Mouse (Mus musculus) heart, embryonic 14.5 days (tissue): ENCODE results near the gene Neurl2. TPM values are rescaled to one million over a fixed set of nuclear protein-coding genes. Genes with fewer than 3 reads are reported as not detected.
A peak's percentile ranks its signal among the peaks of the same experiment; 100 is the strongest.
"Not testable (repeated sequence)": the region's sequence is repeated elsewhere in the genome, so short reads cannot be mapped to it uniquely, and the experiment has no call there.

ENCODE experiments used
- ATAC-seq: fragments of 200-750 bp; cut with Nextera tagmentation; 2 replicates; pipeline ENCODE4 v1.8.0; 2017; ENCODE audit warnings: low read depth, moderate TSS enrichment; ENCODE audit not compliant: insufficient number of reproducible peaks, insufficient read depth, low FRiP score
- H3K27ac ChIP-seq, 2 experiments: fragments of 200-500 bp in 1 of 2; fragments of 300-500 bp in 1 of 2; sonication (generic) in 1 of 2; replicated peaks in 1 of 2; 2 replicates each; pipeline ENCODE4 v1.5.1; 2012 to 2014; ENCODE audit warnings: low read depth in 2 of 2, low read length in 2 of 2, control low read depth in 1 of 2, mild to moderate bottlenecking in 1 of 2, mixed read lengths in 1 of 2; ENCODE audit not compliant: control insufficient read depth in 1 of 2, insufficient read depth in 1 of 2
- H3K27me3 ChIP-seq: fragments of 300-500 bp; sonication (generic); 2 replicates; pipeline ENCODE4 v1.6.1; 2014; ENCODE audit warnings: mild to moderate bottlenecking, low read length, control low read depth; ENCODE audit not compliant: control insufficient read depth, insufficient read depth
- H3K36me3 ChIP-seq: fragments of 300-500 bp; sonication (generic); 2 replicates; pipeline ENCODE4 v1.6.1; 2014; ENCODE audit warnings: mild to moderate bottlenecking, control low read depth, low read length, mixed read lengths; ENCODE audit not compliant: control insufficient read depth, insufficient read depth
- H3K4me1 ChIP-seq, 2 experiments: fragments of 200-500 bp in 1 of 2; fragments of 300-500 bp in 1 of 2; sonication (generic) in 1 of 2; 2 replicates each; pipeline ENCODE4 v1.6.1; 2012 to 2014; ENCODE audit warnings: low read length in 2 of 2, control low read depth in 1 of 2, mixed read lengths in 1 of 2; ENCODE audit not compliant: control insufficient read depth in 2 of 2, insufficient read depth in 2 of 2
- H3K4me2 ChIP-seq: fragments of 300-500 bp; sonication (generic); 2 replicates; pipeline ENCODE4 v1.6.1; 2014; ENCODE audit warnings: mild to moderate bottlenecking, low read length
- H3K4me3 ChIP-seq, 2 experiments: fragments of 200-500 bp in 1 of 2; fragments of 300-500 bp in 1 of 2; sonication (generic) in 1 of 2; 2 replicates each; pipeline ENCODE4 v1.5.1; 2012 to 2014; ENCODE audit warnings: low read length in 2 of 2, mild to moderate bottlenecking in 2 of 2, control low read depth in 1 of 2, low read depth in 1 of 2, moderate library complexity in 1 of 2; ENCODE audit not compliant: control insufficient read depth in 1 of 2, insufficient read depth in 1 of 2
- H3K9ac ChIP-seq: fragments of 300-500 bp; sonication (generic); 2 replicates; pipeline ENCODE4 v1.6.1; 2014; ENCODE audit warnings: mild to moderate bottlenecking, low read length
- H3K9me3 ChIP-seq: fragments of 300-500 bp; sonication (generic); 2 replicates; pipeline ENCODE4 v1.6.1; 2016; ENCODE audit warnings: low read length, control low read depth; ENCODE audit not compliant: control insufficient read depth
- WGBS: fragments of 180-500 bp; shearing (Covaris S2); extraction: QIAGEN DNeasy Blood & Tissue Kit; methylation state at CpG from one replicate; pipeline ENCODE4 v1.1.7; 2014; 5-methylcytosine and 5-hydroxymethylcytosine counted together
- polyA plus RNA-seq: library from polyadenylated mRNA; unstranded; fragments of >200 nt; fragmentation: Nextera tagmentation; extraction: Ambion mirVana; gene quantifications from 2 replicates; pipeline ENCODE4 v1.2.1, GENCODE M21; 2014

The Neurl2 gene
- polyA plus RNA-seq, 1 experiment from 2014 or later: 55.1 TPM

GRCm38 (mm10) chr2:164857101-164857821, 24.0 kb upstream of the Neurl2 start, which contains the start of gene Pltp:
Pltp (minus strand) TSS chr2:164857711.
- no peaks in the 10 kb centered on the region for H3K36me3 ChIP-seq
- H3K4me2 ChIP-seq: peak within 1 kb of the TSS; percentile 98
- WGBS: under 1% methylated on average over 47 of the region's 47 CpGs
- H3K4me1 ChIP-seq: peaks cover 21 to 25% of the 10 kb centered on the region in 2 experiments
- H3K27ac ChIP-seq: no peak within 1 kb of the TSS
- ATAC-seq: 0 out of 2 replicates have a peak, but pooled peaks have one; percentile 27
- no peaks in the 10 kb centered on the region for H3K9me3 ChIP-seq
- peaks cover 56% of the 10 kb centered on the region for H3K27me3 ChIP-seq
- H3K9ac ChIP-seq: peak within 1 kb of the TSS; percentile 66
- peak within 1 kb of the TSS; percentile 51 to 58 for H3K4me3 ChIP-seq

DNA sequence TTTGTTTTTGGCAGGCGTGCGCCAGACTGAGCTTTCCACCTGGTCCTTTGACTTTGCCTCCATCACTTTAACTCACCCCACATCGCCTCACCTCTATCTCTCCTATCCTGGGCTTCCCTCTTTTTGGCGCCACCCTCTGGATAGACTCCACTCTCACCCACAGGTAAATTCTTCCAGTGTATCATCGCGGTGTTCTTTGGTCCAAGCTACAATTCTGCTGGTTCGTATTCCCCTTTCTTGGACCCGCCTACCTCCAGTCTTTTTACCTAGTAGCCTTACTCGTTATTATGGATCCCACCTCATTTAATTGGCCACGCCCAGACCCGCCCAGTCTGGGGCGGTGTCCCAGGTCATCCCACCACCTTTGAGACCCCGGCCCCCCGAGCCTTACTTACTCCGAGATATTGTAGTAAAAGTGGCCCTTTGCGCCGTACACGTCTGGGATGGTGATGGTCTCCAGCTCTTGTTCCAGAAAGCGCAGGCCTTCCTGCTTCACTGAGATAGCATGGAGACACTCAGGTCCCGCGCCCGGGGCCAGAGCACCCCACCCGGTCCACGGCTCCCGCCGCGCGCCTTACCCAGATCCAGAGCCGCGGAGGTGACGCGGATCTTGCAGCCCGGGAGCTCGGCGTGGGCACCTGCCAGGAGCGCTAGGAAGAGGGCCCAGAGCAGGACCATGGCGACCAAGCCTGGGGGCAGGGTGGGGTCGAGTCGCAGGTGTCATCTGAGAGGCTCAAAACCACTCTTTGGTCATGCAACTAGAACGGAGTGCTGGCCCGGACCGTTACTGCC, 23.2 kb upstream of the Neurl2 start:
- WGBS: 2% methylated on average over 42 of the region's 42 CpGs
- H3K36me3 ChIP-seq: no peaks in the 10 kb centered on the region
- ATAC-seq: no peak
- peaks cover 14 to 19% of the 10 kb centered on the region in 2 experiments for H3K4me1 ChIP-seq
- no peak overlapping the region for H3K27ac ChIP-seq
- peak overlapping the region; percentile 66 for H3K9ac ChIP-seq
- no peaks in the 10 kb centered on the region for H3K9me3 ChIP-seq
- H3K27me3 ChIP-seq: peaks cover 56% of the 10 kb centered on the region
- peak overlapping the region; percentile 98 for H3K4me2 ChIP-seq
- H3K4me3 ChIP-seq: peak overlapping the region; percentile 51 to 58

DNA sequence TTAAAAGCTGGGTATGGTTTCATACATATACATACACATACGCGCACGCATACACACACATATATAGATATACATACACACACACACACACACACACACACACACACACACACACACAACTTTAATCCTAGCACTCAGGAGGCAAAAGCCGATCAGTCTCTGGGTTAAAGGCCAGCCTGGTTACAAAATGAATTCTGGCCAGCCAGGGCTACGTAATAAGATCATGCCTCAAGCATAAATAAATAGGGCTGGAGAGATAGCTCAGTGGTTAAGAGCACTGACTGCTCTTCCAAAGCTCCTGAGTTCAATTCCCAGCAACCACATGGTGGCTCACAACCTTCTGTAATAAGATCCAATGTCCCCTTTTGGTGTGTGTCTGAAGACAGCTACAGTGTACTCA, 22.3 kb upstream of the Neurl2 start:
- not testable (repeated sequence) for H3K4me3 ChIP-seq, H3K27ac ChIP-seq, H3K9ac ChIP-seq, H3K36me3 ChIP-seq, H3K4me2 ChIP-seq, H3K9me3 ChIP-seq, ATAC-seq
- WGBS: 81% methylated on average over 5 of the region's 5 CpGs
- H3K27me3 ChIP-seq: peaks cover 56% of the 10 kb centered on the region
- H3K4me1 ChIP-seq: peaks cover 14 to 15% of the 10 kb centered on the region in 2 experiments

DNA sequence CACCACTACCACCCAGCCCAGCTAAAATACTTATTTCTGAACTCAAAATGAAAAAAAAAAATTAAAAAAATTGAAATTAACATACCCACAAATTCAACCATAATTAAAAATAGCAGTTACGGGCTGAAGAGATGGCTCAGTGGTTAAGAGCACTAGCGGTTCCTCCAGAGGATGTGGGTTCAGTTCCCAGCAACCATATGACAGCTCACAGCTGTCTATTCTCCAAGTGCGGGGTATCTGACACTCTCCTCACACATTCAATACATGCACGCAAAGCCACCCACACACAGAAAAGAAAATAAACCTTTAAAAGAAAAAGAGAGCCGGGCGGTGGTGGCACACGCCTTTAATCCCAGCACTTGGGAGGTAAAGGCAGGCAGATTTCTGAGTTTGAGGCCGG, 16.8 kb upstream of the Neurl2 start:
- H3K9ac ChIP-seq: no peak overlapping the region
- WGBS: 86% methylated on average over 8 of the region's 8 CpGs
- no peaks in the 10 kb centered on the region for H3K4me1 ChIP-seq
- no peak overlapping the region for H3K27ac ChIP-seq
- H3K4me2 ChIP-seq: no peak overlapping the region
- peaks cover 13% of the 10 kb centered on the region for H3K27me3 ChIP-seq
- no peaks in the 10 kb centered on the region for H3K36me3 ChIP-seq
- no peak for ATAC-seq
- H3K9me3 ChIP-seq: no peaks in the 10 kb centered on the region
- H3K4me3 ChIP-seq: no peak overlapping the region

DNA sequence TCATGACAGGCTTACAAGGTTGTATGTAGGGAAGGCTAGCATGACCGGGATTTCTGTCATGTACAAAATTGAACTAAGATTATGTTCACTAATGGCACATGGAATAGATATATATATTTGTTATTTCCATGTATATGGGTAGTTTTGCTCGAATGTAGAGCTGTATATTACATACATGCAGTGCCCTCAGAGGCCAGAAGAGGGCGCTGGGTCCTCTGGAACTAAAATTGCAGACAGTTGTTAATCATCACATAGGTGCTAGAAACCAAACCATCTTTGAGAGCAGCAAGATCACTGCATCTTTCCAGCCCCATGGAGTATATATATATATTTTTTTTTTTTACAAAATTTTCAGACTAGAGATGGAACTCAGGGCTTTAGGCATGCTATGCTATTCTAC, 12.5 kb upstream of the Neurl2 start:
- WGBS: 48% methylated on average over 3 of the region's 3 CpGs
- Histone ChIP-seq H3K4me2 (no peak overlapping the region), H3K4me3 (no peak overlapping the region), H3K9me3 (no peaks in the 10 kb centered on the region), H3K4me1 (no peaks in the 10 kb centered on the region), H3K9ac (no peak overlapping the region), H3K36me3 (peaks cover 4% of the 10 kb centered on the region; the same call in 1 of the 2 replicates), H3K27ac (no peak overlapping the region), H3K27me3 (no peaks in the 10 kb centered on the region)
- no peak for ATAC-seq

DNA sequence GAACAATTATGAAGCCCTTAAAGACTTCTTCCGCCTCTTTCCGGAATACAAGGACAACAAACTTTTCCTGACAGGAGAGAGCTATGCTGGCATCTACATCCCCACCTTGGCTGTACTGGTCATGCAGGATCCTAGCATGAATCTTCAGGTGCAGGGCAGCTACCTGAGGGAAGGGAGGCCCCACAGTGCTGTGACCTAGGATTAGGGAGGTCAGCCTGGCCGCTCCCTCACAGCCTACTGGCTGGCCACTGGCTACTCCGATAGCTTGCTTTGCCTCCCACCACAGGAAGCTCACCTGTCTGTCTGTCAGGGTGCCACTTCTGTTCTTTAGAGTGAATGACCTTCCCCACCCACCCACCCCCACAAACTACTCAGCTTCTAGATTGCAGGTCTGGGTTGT, 1.9 kb upstream of the Neurl2 start:
- Histone ChIP-seq H3K27me3 (no peaks in the 10 kb centered on the region), H3K36me3 (peaks cover 54% of the 10 kb centered on the region), H3K27ac (no peak overlapping the region), H3K4me3 (peak overlapping the region in 1 of 2 experiments; percentile 75; a peak in 1 of 4 replicates), H3K4me1 (peaks cover 9 to 29% of the 10 kb centered on the region in 2 experiments; a peak in 3 of 4 replicates), H3K4me2 (peak overlapping the region; percentile 83), H3K9ac (no peak overlapping the region; the same call in 1 of the 2 replicates), H3K9me3 (no peaks in the 10 kb centered on the region)
- no peak for ATAC-seq
- WGBS: 98% methylated on average over 4 of the region's 4 CpGs

DNA sequence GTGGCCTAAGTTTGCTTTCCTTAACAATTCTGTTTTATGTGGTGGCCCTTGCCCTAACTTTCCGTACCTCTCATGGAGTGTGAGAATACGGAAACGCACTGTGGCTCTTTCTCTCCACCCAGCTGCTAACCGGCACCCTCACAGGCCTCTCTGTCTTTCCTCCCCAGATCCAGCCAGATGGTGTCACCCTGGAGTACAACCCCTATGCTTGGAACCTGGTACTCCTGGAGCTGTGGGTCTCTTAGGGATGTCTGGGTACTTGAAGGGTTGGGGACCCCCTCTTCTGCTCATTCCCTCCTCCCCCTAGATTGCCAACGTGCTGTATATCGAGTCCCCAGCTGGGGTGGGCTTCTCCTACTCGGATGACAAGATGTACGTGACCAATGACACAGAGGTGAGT, 1.3 kb upstream of the Neurl2 start:
- Histone ChIP-seq H3K4me3 (peak overlapping the region; percentile 69 to 75), H3K36me3 (peaks cover 52% of the 10 kb centered on the region), H3K27ac (peak overlapping the region in 1 of 2 experiments; percentile 97; a peak in 1 of 4 replicates), H3K9ac (peak overlapping the region; percentile 90), H3K4me2 (peak overlapping the region; percentile 83), H3K27me3 (no peaks in the 10 kb centered on the region), H3K4me1 (peaks cover 9 to 29% of the 10 kb centered on the region in 2 experiments; a peak in 3 of 4 replicates), H3K9me3 (no peaks in the 10 kb centered on the region)
- WGBS: 40% methylated on average over 8 of the region's 8 CpGs
- ATAC-seq: no peak
